Mouse (Mus musculus) ES-Bruce4 (cell line): ENCODE measurements around the gene Ceacam19.

ENCODE experiments used
- CTCF ChIP-seq: IDR thresholded peaks from one replicate; pipeline ENCODE4 v1.8.1; 2011; ENCODE audit warnings: low read depth, low read length
- POLR2A ChIP-seq: IDR thresholded peaks from one replicate; pipeline ENCODE4 v1.8.1; 2011; ENCODE audit warnings: low read length; ENCODE audit not compliant: insufficient read depth

- TF ChIP-seq CTCF (no peak), POLR2A (no peak)
Observed at GRCm38 (mm10) chr7:19853526-19853925, 34.2 kb downstream of the Ceacam19 start.
